In the genomic region with DNA sequence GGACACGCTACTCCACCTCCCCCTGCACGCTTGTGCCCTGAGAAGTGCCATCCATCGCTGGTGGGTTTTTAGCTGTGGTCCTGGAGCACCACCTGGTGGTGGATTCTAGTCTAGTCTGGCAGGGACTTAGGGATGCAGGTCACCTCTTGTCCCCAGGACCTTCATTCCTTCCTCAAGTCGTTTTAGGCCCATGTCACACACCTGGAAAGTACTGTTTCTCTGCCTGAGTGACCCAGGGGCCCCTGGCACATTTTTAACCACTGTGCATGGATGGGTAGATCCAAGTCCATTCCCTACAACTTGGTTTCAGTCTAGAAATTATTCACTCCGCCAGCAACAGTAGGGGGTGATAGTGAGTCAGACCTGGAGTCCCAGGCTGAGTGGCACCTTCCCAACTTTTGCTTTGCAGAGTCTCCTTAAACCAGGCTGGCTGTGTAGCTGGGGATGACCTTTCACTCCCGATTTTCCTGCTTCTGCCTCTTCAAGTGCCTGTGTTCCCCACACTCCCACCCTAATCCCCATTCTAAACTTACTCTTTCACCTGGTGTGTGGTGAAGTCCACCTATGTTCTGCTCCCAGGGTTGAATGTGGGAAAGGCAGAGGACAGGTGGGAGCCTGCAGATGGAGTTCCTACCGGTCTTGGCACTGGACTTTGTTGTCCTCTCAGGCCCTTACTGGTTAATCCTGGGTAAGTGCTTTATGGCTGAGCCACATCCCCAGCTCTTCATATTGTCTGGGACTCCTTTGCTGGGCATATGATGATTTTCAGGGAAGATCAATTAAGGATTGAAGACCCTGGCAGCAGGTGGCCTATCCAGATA, we compare ENCODE assay signal across 8 mouse cellular contexts. TPM values are rescaled to one million over a fixed set of nuclear protein-coding genes. Genes with fewer than 3 reads are reported as not detected.
A peak's percentile ranks its signal among the peaks of the same experiment; 100 is the strongest.
DNase-seq lines count a peak whose midpoint lies in the region; ATAC-seq and TF ChIP-seq lines count a peak whose summit lies in the region.

No protein-coding gene starts in this region.

- peaks cover 12% of the 10 kb centered on the region for H3K4me1 ChIP-seq in heart, adult 2 months (ENCODE audit: control insufficient read depth, insufficient read depth, low read length)
- H3K4me1 ChIP-seq in kidney, embryonic 14.5 days (ENCODE audit: control insufficient read depth, insufficient read depth, low read length): no peaks in the 10 kb centered on the region
- peaks cover 17% of the 10 kb centered on the region for H3K4me1 ChIP-seq in limb, embryonic 15.5 days
- H3K4me1 ChIP-seq in midbrain, postnatal 0 days (ENCODE audit: insufficient read depth, low read length): no peaks in the 10 kb centered on the region

- 13% methylated on average over 7 of the region's 7 CpGs for WGBS in heart, adult 2 months
- WGBS in kidney, embryonic 14.5 days: 15% methylated on average over 7 of the region's 7 CpGs
- WGBS in limb, embryonic 15.5 days: 13% methylated on average over 7 of the region's 7 CpGs
- 11% methylated on average over 7 of the region's 7 CpGs for WGBS in midbrain, postnatal 0 days

- peak; percentile 89 for TF ChIP-seq CTCF in heart, adult 2 months (IDR thresholded peaks at IDR 0.05)
- TF ChIP-seq CTCF in midbrain, postnatal 0 days (IDR thresholded peaks at IDR 0.05): peak; percentile 92

- H3K27me3 ChIP-seq in heart, adult 2 months (ENCODE audit: control insufficient read depth, insufficient read depth, low read length): no peaks in the 10 kb centered on the region
- no peaks in the 10 kb centered on the region for H3K27me3 ChIP-seq in kidney, embryonic 14.5 days (ENCODE audit: control insufficient read depth, insufficient read depth, low read length)
- no peaks in the 10 kb centered on the region for H3K27me3 ChIP-seq in limb, embryonic 15.5 days
- no peaks in the 10 kb centered on the region for H3K27me3 ChIP-seq in midbrain, postnatal 0 days (ENCODE audit: insufficient read depth, low read length)

- intact Hi-C loops in heart, adult 2 months (cut with DNase I): loop anchor here (1.0 to 2.0 kb wide), 5 partner anchors 24 to 70 kb away; partner anchors contain the start of gene Ppp5c

- H3K4me2 ChIP-seq in kidney, embryonic 14.5 days (replicated peaks; ENCODE audit: low read depth, low read length): no peak overlapping the region
- no peak overlapping the region for H3K4me2 ChIP-seq in limb, embryonic 15.5 days
- H3K4me2 ChIP-seq in midbrain, postnatal 0 days (ENCODE audit: low read depth, low read length, poor library complexity, severe bottlenecking): no peak overlapping the region

- no peaks in the 10 kb centered on the region for H3K79me2 ChIP-seq in heart, adult 2 months (replicated peaks; ENCODE audit: control insufficient read depth, insufficient read depth, low read length)

- DNase-seq in A20 (ENCODE audit: low read depth, low spot score): peak; percentile 87
- DNase-seq in adrenal gland, adult 8-10 months: peak; percentile 65
- peak; percentile 87 for DNase-seq in embryo, embryonic 9.5 days (ENCODE audit: extremely low spot score)
- peak; percentile 75 to 82 for DNase-seq in heart, adult 2 months
- DNase-seq in midbrain, postnatal 0 days (ENCODE audit: low spot score): peak; percentile 86
- peak; percentile 68 to 71 for DNase-seq in spleen, postnatal 36 days (ENCODE audit: low spot score in 2 of 2)

- no peaks in the 10 kb centered on the region for H3K9me3 ChIP-seq in kidney, embryonic 14.5 days (ENCODE audit: control insufficient read depth, low read length)
- no peaks in the 10 kb centered on the region for H3K9me3 ChIP-seq in limb, embryonic 15.5 days
- no peaks in the 10 kb centered on the region for H3K9me3 ChIP-seq in midbrain, postnatal 0 days (ENCODE audit: low read length)

- H3K9ac ChIP-seq in heart, adult 2 months (ENCODE audit: low read depth, low read length): no peak overlapping the region
- no peak overlapping the region for H3K9ac ChIP-seq in kidney, embryonic 14.5 days (ENCODE audit: low read depth, low read length)
- no peak overlapping the region for H3K9ac ChIP-seq in limb, embryonic 15.5 days
- H3K9ac ChIP-seq in midbrain, postnatal 0 days (replicated peaks; ENCODE audit: low read length, poor library complexity, severe bottlenecking): no peak overlapping the region

- peak overlapping the region; percentile 40 for H3K27ac ChIP-seq in heart, adult 2 months
- H3K27ac ChIP-seq in kidney, embryonic 14.5 days (ENCODE audit: low read depth, low read length): no peak overlapping the region
- H3K27ac ChIP-seq in limb, embryonic 15.5 days: 0 out of 2 replicates have a peak overlapping the region, but pooled peaks have one; percentile 43
- no peak overlapping the region for H3K27ac ChIP-seq in midbrain, postnatal 0 days (ENCODE audit: low read depth, low read length)

- peak; percentile 85 for TF ChIP-seq EP300 in heart, adult 2 months (IDR thresholded peaks at IDR 0.05; ENCODE audit: insufficient read depth, low read depth, low read length)

- ATAC-seq in kidney, embryonic 14.5 days (ENCODE audit: low FRiP score, low TSS enrichment): peak; percentile 72
- ATAC-seq in limb, embryonic 15.5 days (ENCODE audit: insufficient number of reproducible peaks, low FRiP score, low TSS enrichment, low read depth): 0 out of 2 replicates have a peak, but pooled peaks have one; percentile 44
- ATAC-seq in midbrain, postnatal 0 days (ENCODE audit: low FRiP score): peak; percentile 67

- no peaks in the 10 kb centered on the region for H3K36me3 ChIP-seq in heart, adult 2 months (ENCODE audit: control insufficient read depth, insufficient read depth, low read length)
- peaks cover 74% of the 10 kb centered on the region for H3K36me3 ChIP-seq in kidney, embryonic 14.5 days (ENCODE audit: control insufficient read depth, insufficient read depth, low read length)
- H3K36me3 ChIP-seq in limb, embryonic 15.5 days: peaks cover 85% of the 10 kb centered on the region
- H3K36me3 ChIP-seq in midbrain, postnatal 0 days (ENCODE audit: insufficient read depth, low read length): peaks cover 34% of the 10 kb centered on the region

- TF ChIP-seq POLR2A in heart, adult 2 months (IDR thresholded peaks at IDR 0.05; ENCODE audit: insufficient read depth, low read depth, low read length): no peak

- H3K4me3 ChIP-seq in heart, adult 2 months: no peak overlapping the region
- H3K4me3 ChIP-seq in kidney, embryonic 14.5 days (ENCODE audit: low read length): no peak overlapping the region
- no peak overlapping the region for H3K4me3 ChIP-seq in limb, embryonic 15.5 days
- no peak overlapping the region for H3K4me3 ChIP-seq in midbrain, postnatal 0 days (ENCODE audit: low read depth, low read length)

RNA-seq across cellular contexts. Expression of gene Ccdc8, which starts 10.1 kb away (rescaled TPM):
- 10 to 100 TPM; 22.0 to 47.8 (median 30.0) TPM for total RNA-seq in adrenal gland, adult 8-10 months (2022)
- 1 to 10 TPM; 4.0 to 4.4 TPM for total RNA-seq in heart, adult 2 months (2021)
- 2.7 and 4.2 TPM in 2 replicates for polyA plus RNA-seq in heart, adult 2 months (2012; rRNA removed)
- 17.5 and 21.4 TPM in 2 replicates for polyA plus RNA-seq in kidney, embryonic 14.5 days (2014; fragmentation: Nextera tagmentation; extraction: Ambion mirVana)
- polyA plus RNA-seq in limb, embryonic 15.5 days (2015; fragmentation: Nextera tagmentation; extraction: Ambion mirVana): 19.1 and 40.8 TPM in 2 replicates
- 5.5 and 5.8 TPM in 2 replicates for total RNA-seq in midbrain, postnatal 0 days (2014; rRNA removed)
- 2.0 and 2.5 TPM in 2 replicates for polyA plus RNA-seq in midbrain, postnatal 0 days (2015; fragmentation: Nextera tagmentation; extraction: Ambion mirVana)

RNA-seq across cellular contexts. Expression of gene Gm42372, which starts 19.7 kb away (rescaled TPM):
- 1 to 10 TPM; 2.3 to 3.1 (median 2.7) TPM for total RNA-seq in adrenal gland, adult 8-10 months (2022)
- total RNA-seq in heart, adult 2 months (2021): not detected
- polyA plus RNA-seq in heart, adult 2 months (2012; rRNA removed): 0.03 TPM in 1 of 2 replicates, not detected in the other
- 0.29 and 0.47 TPM in 2 replicates for polyA plus RNA-seq in kidney, embryonic 14.5 days (2014; fragmentation: Nextera tagmentation; extraction: Ambion mirVana)
- polyA plus RNA-seq in limb, embryonic 15.5 days (2015; fragmentation: Nextera tagmentation; extraction: Ambion mirVana): 0.14 and 0.20 TPM in 2 replicates
- total RNA-seq in midbrain, postnatal 0 days (2014; rRNA removed): 48.8 and 49.0 TPM in 2 replicates
- polyA plus RNA-seq in midbrain, postnatal 0 days (2015; fragmentation: Nextera tagmentation; extraction: Ambion mirVana): 9.0 and 9.2 TPM in 2 replicates

RNA-seq across cellular contexts. Expression of gene Ppp5c, which starts 25.1 kb away (rescaled TPM):
- 10 to 100 TPM; 74.7 to 96.9 (median 91.3) TPM for total RNA-seq in adrenal gland, adult 8-10 months (2022)
- total RNA-seq in heart, adult 2 months (2021): 100 to 1,000 TPM in 1 of 2 experiments, 10 to 100 TPM in 1; 89.0 to 104 TPM
- polyA plus RNA-seq in heart, adult 2 months (2012; rRNA removed): 157 and 163 TPM in 2 replicates
- polyA plus RNA-seq in kidney, embryonic 14.5 days (2014; fragmentation: Nextera tagmentation; extraction: Ambion mirVana): 103 and 115 TPM in 2 replicates
- 101 and 115 TPM in 2 replicates for polyA plus RNA-seq in limb, embryonic 15.5 days (2015; fragmentation: Nextera tagmentation; extraction: Ambion mirVana)
- 56.4 and 61.0 TPM in 2 replicates for total RNA-seq in midbrain, postnatal 0 days (2014; rRNA removed)
- 144 and 145 TPM in 2 replicates for polyA plus RNA-seq in midbrain, postnatal 0 days (2015; fragmentation: Nextera tagmentation; extraction: Ambion mirVana)

RNA-seq across cellular contexts. Expression of gene Pnmal1, which starts 43.1 kb away (rescaled TPM):
- total RNA-seq in adrenal gland, adult 8-10 months (2022): 1 to 10 TPM; 6.4 to 9.3 (median 7.3) TPM
- total RNA-seq in heart, adult 2 months (2021): under 1 TPM in 1 of 2 experiments, not detected in 1; 0.11 TPM
- 0.06 TPM in 2 replicates for polyA plus RNA-seq in heart, adult 2 months (2012; rRNA removed)
- 0.51 and 0.74 TPM in 2 replicates for polyA plus RNA-seq in kidney, embryonic 14.5 days (2014; fragmentation: Nextera tagmentation; extraction: Ambion mirVana)
- 0.33 and 0.50 TPM in 2 replicates for polyA plus RNA-seq in limb, embryonic 15.5 days (2015; fragmentation: Nextera tagmentation; extraction: Ambion mirVana)
- total RNA-seq in midbrain, postnatal 0 days (2014; rRNA removed): 41.2 and 54.0 TPM in 2 replicates
- polyA plus RNA-seq in midbrain, postnatal 0 days (2015; fragmentation: Nextera tagmentation; extraction: Ambion mirVana): 64.8 and 65.2 TPM in 2 replicates

RNA-seq across cellular contexts. Expression of gene Pnmal2, which starts 58.1 kb away (rescaled TPM):
- total RNA-seq in adrenal gland, adult 8-10 months (2022): 10 to 100 TPM; 35.2 to 71.0 (median 48.2) TPM
- total RNA-seq in heart, adult 2 months (2021): 1 to 10 TPM; 3.8 to 4.1 TPM
- 3.5 and 4.4 TPM in 2 replicates for polyA plus RNA-seq in heart, adult 2 months (2012; rRNA removed)
- polyA plus RNA-seq in kidney, embryonic 14.5 days (2014; fragmentation: Nextera tagmentation; extraction: Ambion mirVana): 2.5 and 5.5 TPM in 2 replicates
- polyA plus RNA-seq in limb, embryonic 15.5 days (2015; fragmentation: Nextera tagmentation; extraction: Ambion mirVana): 20.2 and 31.1 TPM in 2 replicates
- total RNA-seq in midbrain, postnatal 0 days (2014; rRNA removed): 155 and 174 TPM in 2 replicates
- polyA plus RNA-seq in midbrain, postnatal 0 days (2015; fragmentation: Nextera tagmentation; extraction: Ambion mirVana): 180 and 187 TPM in 2 replicates

Comparison
In these comparisons a context has a peak if more than half of its experiments do, and no peak if none do; other contexts are left out.
1. H3K27ac ChIP-seq: peak in heart, adult 2 months (single experiment) and limb, embryonic 15.5 days (single experiment); none in kidney, embryonic 14.5 days (single experiment) and midbrain, postnatal 0 days (single experiment).
2. Peak in every context shown above with its lines, with median percentiles within 50 percentile points of each other: DNase-seq and ATAC-seq.